Mouse (Mus musculus) erythroblast, embryonic 14.5 days (primary cell): Measurements from ENCODE around the gene Dock4. TPM values are rescaled to one million over a fixed set of nuclear protein-coding genes. Genes with fewer than 3 reads are reported as not detected.

Experiments used
- H3K27me3 ChIP-seq: 2 replicates; pipeline ENCODE4 v1.6.1; 2012; ENCODE audit warnings: inconsistent platforms; ENCODE audit not compliant: control insufficient read depth
- H3K36me3 ChIP-seq: 2 replicates; pipeline ENCODE4 v1.6.1; 2012; ENCODE audit warnings: mild to moderate bottlenecking, inconsistent platforms; ENCODE audit not compliant: control insufficient read depth
- H3K4me1 ChIP-seq: 2 replicates; pipeline ENCODE4 v1.6.1; 2012; ENCODE audit warnings: inconsistent platforms; ENCODE audit not compliant: control insufficient read depth
- H3K4me3 ChIP-seq: replicated peaks from 2 replicates; pipeline ENCODE3; 2012; ENCODE audit warnings: moderate library complexity, mild to moderate bottlenecking, inconsistent platforms
- H3K9me3 ChIP-seq: 2 replicates; pipeline ENCODE4 v1.6.1; 2012; ENCODE audit warnings: low read length, inconsistent platforms, mixed read lengths; ENCODE audit not compliant: control insufficient read depth
- GATA1 ChIP-seq: IDR thresholded peaks from 2 replicates; pipeline ENCODE4 v1.6.1; 2012; ENCODE audit warnings: low read length, inconsistent platforms, mixed read lengths
- TAL1 ChIP-seq: IDR thresholded peaks from 3 replicates; pipeline ENCODE4 v1.6.1; 2012; ENCODE audit warnings: low read length, inconsistent platforms, mixed read lengths
- polyA plus RNA-seq: library from polyadenylated mRNA; stranded (reverse); fragments of >175 nt; gene quantifications from 2 replicates; pipeline ENCODE4 v1.2.3, GENCODE M21; 2012

Gene Dock4
- polyA plus RNA-seq, 1 experiment: 0.05 TPM

- no peak for TF ChIP-seq TAL1
- no peak for TF ChIP-seq GATA1
- no peaks in the 10 kb centered on the region for H3K27me3 ChIP-seq
- no peaks in the 10 kb centered on the region for H3K4me1 ChIP-seq
- no peaks in the 10 kb centered on the region for H3K9me3 ChIP-seq
- H3K4me3 ChIP-seq: no peak overlapping the region
- H3K36me3 ChIP-seq: no peaks in the 10 kb centered on the region
These were observed 15.8 kb upstream of the Dock4 start for GRCm38 (mm10) chr12:40429976-40430375.

- TF ChIP-seq GATA1 (no peak), TAL1 (no peak)
- no peaks in the 10 kb centered on the region for H3K4me1 ChIP-seq
- H3K27me3 ChIP-seq: no peaks in the 10 kb centered on the region
- H3K9me3 ChIP-seq: no peaks in the 10 kb centered on the region
- H3K4me3 ChIP-seq: no peak overlapping the region
- no peaks in the 10 kb centered on the region for H3K36me3 ChIP-seq
These were observed 14.7 kb upstream of the Dock4 start for GRCm38 (mm10) chr12:40431075-40431474.

- Histone ChIP-seq H3K4me3 (no peak overlapping the region), H3K36me3 (no peaks in the 10 kb centered on the region), H3K9me3 (no peaks in the 10 kb centered on the region), H3K4me1 (no peaks in the 10 kb centered on the region), H3K27me3 (no peaks in the 10 kb centered on the region)
- TF ChIP-seq TAL1: no peak
- no peak for TF ChIP-seq GATA1
These were observed 11.7 kb upstream of the Dock4 start for GRCm38 (mm10) chr12:40434101-40434500.

- TF ChIP-seq GATA1 (no peak), TAL1 (no peak)
- H3K27me3 ChIP-seq: no peaks in the 10 kb centered on the region
- H3K36me3 ChIP-seq: no peaks in the 10 kb centered on the region
These were observed 7.7 kb upstream of the Dock4 start for GRCm38 (mm10) chr12:40438049-40438448.

GRCm38 (mm10) chr12:40445206-40445605 is 546 bp upstream of the Dock4 start:
- no peaks in the 10 kb centered on the region for H3K36me3 ChIP-seq
- no peak for TF ChIP-seq TAL1
- TF ChIP-seq GATA1: no peak
- H3K4me3 ChIP-seq: peak overlapping the region; percentile 80
- H3K27me3 ChIP-seq: peaks cover 51% of the 10 kb centered on the region
- peaks cover 6% of the 10 kb centered on the region; the same call in 1 of the 2 replicates for H3K9me3 ChIP-seq
- peaks cover 21% of the 10 kb centered on the region for H3K4me1 ChIP-seq

More at GRCm38 (mm10) chr12:40438049-40438448, 7.7 kb upstream of the Dock4 start:
- no peak overlapping the region for H3K4me3 ChIP-seq
- H3K9me3 ChIP-seq: no peaks in the 10 kb centered on the region
- no peaks in the 10 kb centered on the region for H3K4me1 ChIP-seq

- H3K36me3 ChIP-seq: no peaks in the 10 kb centered on the region
- H3K9me3 ChIP-seq: peaks cover 6% of the 10 kb centered on the region; the same call in 1 of the 2 replicates
- H3K27me3 ChIP-seq: peaks cover 54% of the 10 kb centered on the region
- TF ChIP-seq TAL1 (no peak), GATA1 (no peak)
- peak overlapping the region; percentile 80 for H3K4me3 ChIP-seq
- peaks cover 21% of the 10 kb centered on the region for H3K4me1 ChIP-seq
These were observed 964 bp downstream of the Dock4 start for GRCm38 (mm10) chr12:40446450-40447381.

GRCm38 (mm10) chr12:40447561-40448355 is 2.0 kb downstream of the Dock4 start:
- H3K4me3 ChIP-seq: no peak overlapping the region
- peaks cover 21% of the 10 kb centered on the region for H3K4me1 ChIP-seq
- TF ChIP-seq GATA1: no peak
- TF ChIP-seq TAL1: no peak
- peaks cover 54% of the 10 kb centered on the region for H3K27me3 ChIP-seq
- no peaks in the 10 kb centered on the region for H3K36me3 ChIP-seq
- H3K9me3 ChIP-seq: peaks cover 6% of the 10 kb centered on the region; the same call in 1 of the 2 replicates

- peaks cover 21% of the 10 kb centered on the region for H3K4me1 ChIP-seq
- no peak overlapping the region for H3K4me3 ChIP-seq
- TF ChIP-seq TAL1 (no peak), GATA1 (no peak)
- peaks cover 54% of the 10 kb centered on the region for H3K27me3 ChIP-seq
- H3K9me3 ChIP-seq: peaks cover 6% of the 10 kb centered on the region; the same call in 1 of the 2 replicates
- no peaks in the 10 kb centered on the region for H3K36me3 ChIP-seq
These were observed 3.5 kb downstream of the Dock4 start for GRCm38 (mm10) chr12:40449119-40449795.
